Mouse (Mus musculus): ENCODE data around the gene Stxbp6.

GRCm38 (mm10) chr12:45006049-45006448, 68.5 kb downstream of the Stxbp6 start:
- no peak for TF ChIP-seq CTCF (IDR thresholded peaks at IDR 0.05; ENCODE audit: borderline replicate concordance, control insufficient read depth, extremely low read depth, insufficient read depth, low read length, poor library complexity)
- TF ChIP-seq POLR2A (IDR thresholded peaks at IDR 0.05; ENCODE audit: control insufficient read depth, extremely low read depth, insufficient read depth, low read length, poor library complexity) = no peak

Measured in thymus, adult 2 months (tissue).